Mouse (Mus musculus) olfactory bulb, adult 2 months (tissue): Measurements from ENCODE around the gene Mast4.

Source experiments
- CTCF ChIP-seq: fragments of 200-500 bp; IDR thresholded peaks from 2 replicates; pipeline ENCODE4 v1.5.1; 2012; ENCODE audit warnings: low read depth, mild to moderate bottlenecking, low read length, moderate library complexity; ENCODE audit not compliant: insufficient read depth
- POLR2A ChIP-seq: fragments of 200-500 bp; IDR thresholded peaks from 2 replicates; pipeline ENCODE4 v1.6.1; 2012; ENCODE audit warnings: mild to moderate bottlenecking, low read depth, low read length, moderate library complexity; ENCODE audit not compliant: insufficient read depth

GRCm38 (mm10) chr13:102755124-102755523 lies 579.2 kb downstream of the Mast4 start:
- TF ChIP-seq CTCF: no peak
- TF ChIP-seq POLR2A: no peak
